Mouse (Mus musculus) heart, embryonic 11.5 days (tissue): ENCODE measurements around the gene Prpf6. TPM values are rescaled to one million over a fixed set of nuclear protein-coding genes. Genes with fewer than 3 reads are reported as not detected.

ENCODE experiments used
- ATAC-seq: fragments of 200-750 bp; cut with Nextera tagmentation; replicated peaks from 2 replicates; pipeline ENCODE4 v1.8.0; 2017; ENCODE audit warnings: moderate library complexity; ENCODE audit not compliant: insufficient number of reproducible peaks, low FRiP score, low TSS enrichment
- H3K27ac ChIP-seq: fragments of 300-500 bp; sonication (generic); 2 replicates; pipeline ENCODE4 v1.5.1; 2014; ENCODE audit warnings: mild to moderate bottlenecking, low read depth, low read length
- H3K27me3 ChIP-seq: fragments of 300-500 bp; sonication (generic); 2 replicates; pipeline ENCODE4 v1.6.1; 2014; ENCODE audit warnings: mild to moderate bottlenecking, low read length, mixed read lengths; ENCODE audit not compliant: control insufficient read depth, insufficient read depth
- H3K36me3 ChIP-seq: fragments of 300-500 bp; sonication (generic); 2 replicates; pipeline ENCODE4 v1.6.1; 2014; ENCODE audit warnings: mild to moderate bottlenecking, low read length, moderate library complexity, mixed read lengths; ENCODE audit not compliant: control insufficient read depth, insufficient read depth
- H3K4me1 ChIP-seq: fragments of 300-500 bp; sonication (generic); 2 replicates; pipeline ENCODE4 v1.6.1; 2014; ENCODE audit warnings: low read length; ENCODE audit not compliant: control insufficient read depth, insufficient read depth
- H3K4me2 ChIP-seq: fragments of 300-500 bp; sonication (generic); 2 replicates; pipeline ENCODE4 v1.6.1; 2014; ENCODE audit warnings: mild to moderate bottlenecking, moderate library complexity
- H3K4me3 ChIP-seq: fragments of 300-500 bp; sonication (generic); 2 replicates; pipeline ENCODE4 v1.5.1; 2014; ENCODE audit warnings: low read depth, low read length
- H3K9ac ChIP-seq: fragments of 300-500 bp; sonication (generic); 2 replicates; pipeline ENCODE4 v1.6.1; 2014; ENCODE audit warnings: mild to moderate bottlenecking, low read depth, low read length, moderate library complexity
- H3K9me3 ChIP-seq: fragments of 300-500 bp; sonication (generic); replicated peaks from 2 replicates; pipeline ENCODE4 v1.6.1; 2016; ENCODE audit warnings: low read length; ENCODE audit not compliant: control insufficient read depth
- WGBS: fragments of 180-500 bp; shearing (Covaris S2); extraction: QIAGEN DNeasy Blood & Tissue Kit; methylation state at CpG from one replicate; pipeline ENCODE4 v1.1.7; 2014; ENCODE audit not compliant: insufficient replicate concordance; 5-methylcytosine and 5-hydroxymethylcytosine counted together
- polyA plus RNA-seq: library from polyadenylated mRNA; unstranded; fragments of >200 nt; fragmentation: Nextera tagmentation; extraction: Ambion mirVana; gene quantifications from 2 replicates; pipeline ENCODE4 v1.2.1, GENCODE M21; 2014

The Prpf6 gene
- polyA plus RNA-seq, 1 experiment from 2014 or later, result 45.5 TPM

DNA sequence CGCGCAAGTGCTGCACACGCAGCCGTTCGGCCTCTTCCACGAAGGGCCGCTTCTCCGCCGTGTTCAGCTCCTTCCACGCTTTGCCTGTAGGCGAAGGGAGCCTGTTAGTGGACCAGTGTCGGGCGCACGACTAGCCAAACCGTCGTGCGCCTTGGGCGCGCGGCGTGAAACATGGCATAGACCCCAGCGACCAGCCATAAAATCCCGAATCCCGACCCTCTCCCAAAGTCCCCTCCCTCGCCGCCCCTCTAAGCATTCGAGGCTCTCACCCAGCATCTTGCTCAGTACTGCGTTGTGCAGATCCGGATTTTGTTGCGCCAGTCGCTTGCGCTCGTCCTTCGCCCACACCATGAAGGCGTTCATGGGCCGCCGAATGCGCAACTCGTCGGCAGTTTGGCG lies 79.2 kb downstream of the Prpf6 start:
- Histone ChIP-seq H3K9me3 (no peaks in the 10 kb centered on the region), H3K27me3 (peaks cover 64% of the 10 kb centered on the region), H3K27ac (no peak overlapping the region), H3K9ac (peak overlapping the region; percentile 65), H3K4me2 (peak overlapping the region; percentile 83), H3K4me3 (peak overlapping the region; percentile 56), H3K36me3 (no peaks in the 10 kb centered on the region), H3K4me1 (peaks cover 14% of the 10 kb centered on the region)
- under 1% methylated on average over 41 of the region's 41 CpGs for WGBS
- no peak for ATAC-seq

DNA sequence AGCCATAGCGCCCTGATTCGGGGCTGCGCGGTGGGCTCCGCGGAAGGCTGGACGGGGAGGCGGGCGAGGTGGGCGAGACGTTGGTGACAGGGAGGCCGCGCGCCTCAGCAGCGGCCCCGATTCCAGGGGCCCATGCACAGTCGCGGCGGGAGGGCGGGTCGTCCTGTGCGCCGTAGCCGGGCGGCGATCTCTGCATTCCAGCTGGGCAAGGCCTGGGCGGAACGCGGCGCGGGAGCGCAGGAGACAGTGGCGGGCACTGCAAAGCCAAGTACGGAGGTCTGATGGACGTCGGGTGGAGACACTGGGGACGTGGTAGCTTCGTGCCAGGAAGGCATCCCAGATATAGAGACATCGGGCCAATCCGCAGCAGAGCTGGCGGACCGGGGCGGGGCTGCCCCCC lies 79.7 kb downstream of the Prpf6 start, which contains the start of gene Sox18:
TSS of gene Sox18 (minus strand) at position 315 of the 400 bp plus-strand sequence.
- peak; percentile 48; the same call in 1 of the 2 replicates for ATAC-seq
- Histone ChIP-seq H3K4me3 (peak within 1 kb of the TSS; percentile 56), H3K27me3 (peaks cover 64% of the 10 kb centered on the region), H3K4me1 (peaks cover 14% of the 10 kb centered on the region), H3K27ac (no peak within 1 kb of the TSS), H3K36me3 (no peaks in the 10 kb centered on the region), H3K4me2 (peak within 1 kb of the TSS; percentile 83), H3K9me3 (no peaks in the 10 kb centered on the region), H3K9ac (peak within 1 kb of the TSS; percentile 65)
- 0% methylated on average over 43 of the region's 43 CpGs for WGBS

- no peaks in the 10 kb centered on the region for H3K36me3 ChIP-seq
- H3K27ac ChIP-seq, result no peak overlapping the region
- no peaks in the 10 kb centered on the region for H3K9me3 ChIP-seq
- ATAC-seq, result no peak
- H3K4me2 ChIP-seq, result peak overlapping the region; percentile 83
- H3K4me3 ChIP-seq, result peak overlapping the region; percentile 56; the same call in 1 of the 2 replicates
- H3K4me1 ChIP-seq, result peaks cover 14% of the 10 kb centered on the region
- 22% methylated on average over 7 of the region's 7 CpGs for WGBS
- H3K9ac ChIP-seq, result no peak overlapping the region
- peaks cover 64% of the 10 kb centered on the region for H3K27me3 ChIP-seq
Measured at GRCm38 (mm10) chr2:181671984-181672383, 80.3 kb downstream of the Prpf6 start.

DNA sequence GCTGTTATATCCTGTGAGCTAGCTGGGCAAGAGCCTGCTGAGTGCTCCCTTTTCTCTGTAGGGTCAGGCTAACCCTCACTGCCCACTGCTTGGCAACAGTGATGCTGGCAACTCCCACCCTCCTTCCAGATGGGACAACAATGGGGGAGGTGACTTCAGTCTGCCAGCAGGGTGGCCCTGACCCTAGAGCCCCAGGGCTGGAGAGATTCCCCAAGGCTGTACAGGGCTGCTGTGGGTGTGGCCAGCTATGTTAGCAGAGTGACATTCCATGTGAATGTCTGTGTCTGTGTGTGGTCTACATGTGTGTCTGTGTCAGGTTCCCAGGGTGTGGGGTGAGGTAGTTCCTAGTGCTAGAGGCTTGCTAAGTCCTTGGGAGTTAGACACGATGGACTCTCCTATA lies 81.8 kb downstream of the Prpf6 start:
- Histone ChIP-seq H3K9me3 (no peaks in the 10 kb centered on the region), H3K36me3 (no peaks in the 10 kb centered on the region), H3K27me3 (peaks cover 58% of the 10 kb centered on the region), H3K4me2 (no peak overlapping the region), H3K27ac (no peak overlapping the region), H3K4me3 (no peak overlapping the region), H3K9ac (no peak overlapping the region), H3K4me1 (peaks cover 14% of the 10 kb centered on the region)
- no peak for ATAC-seq
- WGBS, result 65% methylated on average over 1 of the region's 1 CpGs

- no peaks in the 10 kb centered on the region for H3K36me3 ChIP-seq
- ATAC-seq, result no peak
- WGBS, result 76% methylated on average over 4 of the region's 4 CpGs
- no peak overlapping the region for H3K4me3 ChIP-seq
- H3K27me3 ChIP-seq, result peaks cover 44% of the 10 kb centered on the region
- H3K9me3 ChIP-seq, result no peaks in the 10 kb centered on the region
- peaks cover 14% of the 10 kb centered on the region for H3K4me1 ChIP-seq
- no peak overlapping the region for H3K9ac ChIP-seq
- H3K4me2 ChIP-seq, result peak overlapping the region; percentile 61
- 0 out of 2 replicates have a peak overlapping the region, but pooled peaks have one; percentile 22 for H3K27ac ChIP-seq
Measured at GRCm38 (mm10) chr2:181674934-181675333, 83.3 kb downstream of the Prpf6 start.

GRCm38 (mm10) chr2:181675454-181675853 lies 83.8 kb downstream of the Prpf6 start:
- peak overlapping the region; percentile 61 for H3K4me2 ChIP-seq
- H3K9me3 ChIP-seq, result no peaks in the 10 kb centered on the region
- peak overlapping the region; percentile 54 for H3K9ac ChIP-seq
- no peaks in the 10 kb centered on the region for H3K36me3 ChIP-seq
- H3K27ac ChIP-seq, result 0 out of 2 replicates have a peak overlapping the region, but pooled peaks have one; percentile 22
- H3K27me3 ChIP-seq, result peaks cover 39% of the 10 kb centered on the region
- under 1% methylated on average over 14 of the region's 14 CpGs for WGBS
- ATAC-seq, result 0 out of 2 replicates have a peak, but pooled peaks have one; percentile 8
- peaks cover 9% of the 10 kb centered on the region for H3K4me1 ChIP-seq
- H3K4me3 ChIP-seq, result no peak overlapping the region; the same call in 1 of the 2 replicates

GRCm38 (mm10) chr2:181676424-181676823 lies 84.8 kb downstream of the Prpf6 start:
- peak overlapping the region; percentile 50; the same call in 1 of the 2 replicates for H3K27ac ChIP-seq
- H3K4me2 ChIP-seq, result no peak overlapping the region
- no peak overlapping the region for H3K4me3 ChIP-seq
- H3K4me1 ChIP-seq, result peaks cover 9% of the 10 kb centered on the region
- WGBS, result 41% methylated on average over 2 of the region's 2 CpGs
- no peaks in the 10 kb centered on the region for H3K9me3 ChIP-seq
- ATAC-seq, result no peak
- no peak overlapping the region for H3K9ac ChIP-seq
- H3K27me3 ChIP-seq, result peaks cover 29% of the 10 kb centered on the region
- no peaks in the 10 kb centered on the region for H3K36me3 ChIP-seq

DNA sequence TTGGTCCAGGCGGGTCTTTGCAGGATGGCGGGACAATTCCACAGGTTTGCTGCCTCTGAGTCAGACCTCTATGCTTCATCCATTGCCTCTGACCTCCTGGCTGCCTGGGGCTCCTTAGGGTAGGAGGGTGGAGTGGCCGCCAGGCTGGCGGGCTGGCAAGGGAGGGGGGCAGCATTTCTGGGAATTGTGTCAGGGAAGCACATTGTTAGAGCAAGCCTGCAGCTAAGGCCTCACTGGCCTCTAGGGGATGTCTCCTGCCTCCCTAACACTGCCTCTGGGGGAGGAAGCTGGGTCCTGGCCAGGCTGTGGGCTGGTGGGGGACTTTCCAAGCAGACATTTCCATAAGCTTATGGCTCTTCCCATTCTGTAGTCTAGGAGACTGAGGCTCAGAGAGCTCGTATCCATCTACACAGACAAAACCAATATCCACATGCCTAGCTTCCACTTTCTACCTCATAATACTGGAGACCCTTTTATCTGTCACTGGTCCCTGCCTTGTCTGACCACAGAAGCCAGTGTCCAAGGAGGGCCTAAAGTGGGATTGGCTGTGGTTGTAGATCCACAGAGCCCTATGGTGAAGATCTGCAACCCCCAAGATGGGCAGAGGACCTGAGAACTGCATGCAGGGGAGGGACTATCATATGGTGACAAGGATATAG lies 85.6 kb downstream of the Prpf6 start:
- 0 out of 2 replicates have a peak overlapping the region, but pooled peaks have one; percentile 12 for H3K27ac ChIP-seq
- peaks cover 9% of the 10 kb centered on the region for H3K4me1 ChIP-seq
- H3K36me3 ChIP-seq, result no peaks in the 10 kb centered on the region
- 54% methylated on average over 5 of the region's 5 CpGs for WGBS
- H3K4me3 ChIP-seq, result no peak overlapping the region
- ATAC-seq, result no peak
- no peak overlapping the region for H3K4me2 ChIP-seq
- peaks cover 21% of the 10 kb centered on the region for H3K27me3 ChIP-seq
- H3K9me3 ChIP-seq, result no peaks in the 10 kb centered on the region
- H3K9ac ChIP-seq, result no peak overlapping the region

GRCm38 (mm10) chr2:181677755-181678098 lies 86.1 kb downstream of the Prpf6 start:
- Histone ChIP-seq H3K27ac (no peak overlapping the region), H3K4me1 (peaks cover 9% of the 10 kb centered on the region), H3K4me3 (no peak overlapping the region), H3K36me3 (no peaks in the 10 kb centered on the region), H3K4me2 (no peak overlapping the region), H3K9me3 (no peaks in the 10 kb centered on the region), H3K27me3 (peaks cover 16% of the 10 kb centered on the region), H3K9ac (no peak overlapping the region)
- WGBS, result 26% methylated on average over 3 of the region's 3 CpGs
- ATAC-seq, result no peak
